Comparison of ENCODE assay signal across 9 mouse cellular contexts in genomic region chr8:26804901-26805341, GRCm38 (mm10).
A peak's percentile ranks its signal among the peaks of the same experiment; 100 is the strongest.
DNase-seq lines count a peak whose midpoint lies in the region; ATAC-seq and TF ChIP-seq lines count a peak whose summit lies in the region.
"Had no signal": no experiment of that assay in that cellular context is flagged by ENCODE, and none has a peak within 500 bp of the region (broad histone marks: within the 10 kb centered on the region; RNA-seq: fewer than 3 reads in every experiment).

No protein-coding gene starts in this region.

- H3K27me3 ChIP-seq in embryonic facial prominence, embryonic 12.5 days = peaks cover 21% of the 10 kb centered on the region; the same call in 1 of the 2 replicates
- peaks cover 64% of the 10 kb centered on the region for H3K27me3 ChIP-seq in heart, embryonic 13.5 days (replicated peaks)
- H3K27me3 ChIP-seq in myocyte (ENCODE audit: control insufficient read depth, insufficient read depth, insufficient read length) = no peaks in the 10 kb centered on the region
- H3K27me3 ChIP-seq: liver, embryonic 13.5 days had no signal

- no peaks in the 10 kb centered on the region for H3K36me3 ChIP-seq in embryonic facial prominence, embryonic 12.5 days
- H3K36me3 ChIP-seq in heart, embryonic 13.5 days = no peaks in the 10 kb centered on the region
- H3K36me3 ChIP-seq in myocyte (ENCODE audit: control insufficient read depth, insufficient read depth) = no peaks in the 10 kb centered on the region
- H3K36me3 ChIP-seq: liver, embryonic 13.5 days had no signal

- peak overlapping the region; percentile 70; the same call in 1 of the 2 replicates for H3K27ac ChIP-seq in embryonic facial prominence, embryonic 12.5 days
- 0 out of 2 replicates have a peak overlapping the region, but pooled peaks have one; percentile 25 for H3K27ac ChIP-seq in heart, embryonic 13.5 days (replicated peaks)
- H3K27ac ChIP-seq: liver, embryonic 13.5 days had no signal

- TF ChIP-seq POLR2A in myocyte (IDR thresholded peaks at IDR 0.05; ENCODE audit: insufficient read length, low read depth) = no peak

- H3K4me3 ChIP-seq in embryonic facial prominence, embryonic 12.5 days = no peak overlapping the region
- H3K4me3 ChIP-seq in heart, embryonic 13.5 days = no peak overlapping the region
- no peak overlapping the region for H3K4me3 ChIP-seq in myocyte
- H3K4me3 ChIP-seq: liver, embryonic 13.5 days had no signal

- H3K9me3 ChIP-seq in embryonic facial prominence, embryonic 12.5 days = no peaks in the 10 kb centered on the region
- no peaks in the 10 kb centered on the region for H3K9me3 ChIP-seq in heart, embryonic 13.5 days
- H3K9me3 ChIP-seq: liver, embryonic 13.5 days had no signal

- H3K9ac ChIP-seq in embryonic facial prominence, embryonic 12.5 days = no peak overlapping the region
- no peak overlapping the region for H3K9ac ChIP-seq in heart, embryonic 13.5 days
- H3K9ac ChIP-seq: liver, embryonic 13.5 days had no signal

- WGBS in embryonic facial prominence, embryonic 12.5 days = 16% methylated on average over 7 of the region's 7 CpGs
- 48% methylated on average over 7 of the region's 7 CpGs for WGBS in heart, embryonic 13.5 days

- H3K4me1 ChIP-seq in embryonic facial prominence, embryonic 12.5 days = peaks cover 51% of the 10 kb centered on the region
- H3K4me1 ChIP-seq in heart, embryonic 13.5 days = peaks cover 53% of the 10 kb centered on the region

- ATAC-seq in embryonic facial prominence, embryonic 12.5 days (ENCODE audit: insufficient number of reproducible peaks, insufficient read depth, low FRiP score, low TSS enrichment) = peak; percentile 24
- ATAC-seq in heart, embryonic 13.5 days (ENCODE audit: extremely low read depth, insufficient number of reproducible peaks, low FRiP score, low TSS enrichment) = no peak
- ATAC-seq: inflammation-experienced regulatory T-cells, adult 6 months had no signal

- H3K4me2 ChIP-seq in embryonic facial prominence, embryonic 12.5 days (replicated peaks) = no peak overlapping the region
- 0 out of 2 replicates have a peak overlapping the region, but pooled peaks have one; percentile 24 for H3K4me2 ChIP-seq in heart, embryonic 13.5 days
- peak overlapping the region; percentile 76 for H3K4me2 ChIP-seq in myocyte (ENCODE audit: low read depth)
- H3K4me2 ChIP-seq: liver, embryonic 13.5 days had no signal

- no peaks in the 10 kb centered on the region for H3K79me2 ChIP-seq in myocyte (ENCODE audit: control insufficient read depth, insufficient read depth)

- DNase-seq in kidney, postnatal 14 days = peak; percentile 19
- no peak for DNase-seq in kidney, postnatal 36 days
- no peak for DNase-seq in layer of hippocampus, postnatal 25 days (ENCODE audit: extremely low spot score in 1 of 2, low spot score in 1 of 2)
- no peak for DNase-seq in cerebellum, adult 9-10 months
- DNase-seq: liver, embryonic 13.5 days had no signal

- H3ac ChIP-seq in myocyte (ENCODE audit: control insufficient read depth, insufficient read length) = no peak overlapping the region

TF ChIP-seq in myocyte, 11 proteins besides CTCF, POLR2A, EP300 and RAD21:
- TF ChIP-seq MYOG (IDR thresholded peaks at IDR 0.05; ENCODE audit: control insufficient read depth in 1 of 3, insufficient read depth in 1 of 3, insufficient read length in 2 of 3, low read depth in 2 of 3) = no peak
- no peak for TF ChIP-seq POLR2AphosphoS2 (IDR thresholded peaks at IDR 0.05; ENCODE audit: insufficient read length, low read depth)
- TF ChIP-seq TCF12 (IDR thresholded peaks at IDR 0.05; ENCODE audit: insufficient read depth, poor library complexity, severe bottlenecking) = no peak
- no peak for TF ChIP-seq REST (IDR thresholded peaks at IDR 0.05; ENCODE audit: insufficient read depth, insufficient read length)
- TF ChIP-seq SRF (IDR thresholded peaks at IDR 0.05; ENCODE audit: control insufficient read depth, insufficient read length, low read depth) = no peak
- TF ChIP-seq CEBPB (IDR thresholded peaks at IDR 0.05; ENCODE audit: insufficient read depth, poor library complexity, severe bottlenecking) = no peak
- no peak for TF ChIP-seq E2F4 (IDR thresholded peaks at IDR 0.05; ENCODE audit: insufficient read depth)
- no peak for TF ChIP-seq USF1 (IDR thresholded peaks at IDR 0.05; ENCODE audit: low read depth)
